Mouse (Mus musculus) embryonic facial prominence, embryonic 14.5 days (tissue): ENCODE data around the gene Zc3h15. TPM values are rescaled to one million over a fixed set of nuclear protein-coding genes. Genes with fewer than 3 reads are reported as not detected.
"Not testable (repeated sequence)": the region's sequence is repeated elsewhere in the genome, so short reads cannot be mapped to it uniquely, and the experiment has no call there.

ENCODE experiments used
- ATAC-seq: fragments of 200-750 bp; cut with Nextera tagmentation; 2 replicates; pipeline ENCODE4 v1.8.0; 2017; ENCODE audit warnings: low read depth, moderate number of reproducible peaks, moderate TSS enrichment
- DNase-seq: peaks from one replicate; pipeline ENCODE4 v3.0.0-alpha.2; 2015; ENCODE audit warnings: low spot score
- H3K27ac ChIP-seq: fragments of 300-500 bp; sonication (generic); replicated peaks from 2 replicates; pipeline ENCODE4 v1.5.1; 2014; ENCODE audit warnings: low read depth, mild to moderate bottlenecking, low read length, moderate library complexity
- H3K27me3 ChIP-seq: fragments of 300-500 bp; sonication (generic); replicated peaks from 2 replicates; pipeline ENCODE4 v1.6.1; 2014; ENCODE audit warnings: low read length; ENCODE audit not compliant: control insufficient read depth, insufficient read depth
- H3K36me3 ChIP-seq: fragments of 300-500 bp; sonication (generic); 2 replicates; pipeline ENCODE4 v1.6.1; 2014; ENCODE audit warnings: low read length, mixed read lengths; ENCODE audit not compliant: control insufficient read depth, insufficient read depth
- H3K4me1 ChIP-seq: fragments of 300-500 bp; sonication (generic); 2 replicates; pipeline ENCODE4 v1.6.1; 2014; ENCODE audit warnings: antibody characterized with exemption, low read length; ENCODE audit not compliant: control insufficient read depth, insufficient read depth
- H3K4me2 ChIP-seq: fragments of 300-500 bp; sonication (generic); 2 replicates; pipeline ENCODE4 v1.6.1; 2014; ENCODE audit warnings: low read depth, mild to moderate bottlenecking, low read length, moderate library complexity, mixed read lengths
- H3K4me3 ChIP-seq: fragments of 300-500 bp; sonication (generic); 2 replicates; pipeline ENCODE4 v1.5.1; 2014; ENCODE audit warnings: low read depth, mild to moderate bottlenecking, low read length
- H3K9ac ChIP-seq: fragments of 300-500 bp; sonication (generic); 2 replicates; pipeline ENCODE4 v1.6.1; 2014; ENCODE audit warnings: low read depth, mild to moderate bottlenecking, low read length, moderate library complexity, mixed read lengths
- H3K9me3 ChIP-seq: fragments of 300-500 bp; sonication (generic); 2 replicates; pipeline ENCODE4 v1.6.1; 2016; ENCODE audit warnings: low read length; ENCODE audit not compliant: control insufficient read depth
- WGBS: fragments of 180-500 bp; shearing (Covaris S2); extraction: QIAGEN DNeasy Blood & Tissue Kit; methylation state at CpG from one replicate; pipeline ENCODE4 v1.1.7; 2014; 5-methylcytosine and 5-hydroxymethylcytosine counted together
- polyA plus RNA-seq: library from polyadenylated mRNA; unstranded; fragments of >200 nt; fragmentation: Nextera tagmentation; extraction: Ambion mirVana; gene quantifications from 2 replicates; pipeline ENCODE4 v1.2.1, GENCODE M21; 2014

Zc3h15 gene
- polyA plus RNA-seq, 1 experiment from 2014 or later, result 130 TPM

- Histone ChIP-seq H3K9me3 (no peaks in the 10 kb centered on the region), H3K27me3 (no peaks in the 10 kb centered on the region), H3K4me3 (no peak overlapping the region), H3K9ac (no peak overlapping the region), H3K27ac (no peak overlapping the region), H3K4me1 (no peaks in the 10 kb centered on the region), H3K4me2 (no peak overlapping the region), H3K36me3 (no peaks in the 10 kb centered on the region)
- DNase-seq, result no peak
- 90% methylated on average over 6 of the region's 6 CpGs for WGBS
- no peak for ATAC-seq
These were observed 16.3 kb upstream of the Zc3h15 start for GRCm38 (mm10) chr2:83627932-83628331.

GRCm38 (mm10) chr2:83641993-83642392 lies 2.2 kb upstream of the Zc3h15 start:
- no peak for ATAC-seq
- no peak overlapping the region for H3K9ac ChIP-seq
- peaks cover 11% of the 10 kb centered on the region; the same call in 1 of the 2 replicates for H3K4me1 ChIP-seq
- no peak overlapping the region for H3K4me3 ChIP-seq
- whole genome bisulfite sequencing, result 80% methylated on average over 1 of the region's 1 CpGs
- DNase-seq, result no peak
- H3K27ac ChIP-seq, result no peak overlapping the region
- H3K36me3 ChIP-seq, result no peaks in the 10 kb centered on the region
- no peaks in the 10 kb centered on the region for H3K9me3 ChIP-seq
- H3K4me2 ChIP-seq, result no peak overlapping the region
- H3K27me3 ChIP-seq, result no peaks in the 10 kb centered on the region

GRCm38 (mm10) chr2:83648916-83649315 lies 4.7 kb downstream of the Zc3h15 start:
- H3K4me1 ChIP-seq, result peaks cover 11% of the 10 kb centered on the region; the same call in 1 of the 2 replicates
- H3K27ac ChIP-seq, result no peak overlapping the region
- H3K4me2 ChIP-seq, result no peak overlapping the region
- no peak overlapping the region for H3K9ac ChIP-seq
- DNase-seq (no peak), ATAC-seq (no peak)
- 77% methylated on average over 9 of the region's 9 CpGs for WGBS
- H3K27me3 ChIP-seq, result no peaks in the 10 kb centered on the region
- H3K4me3 ChIP-seq, result no peak overlapping the region
- peaks cover 17% of the 10 kb centered on the region for H3K36me3 ChIP-seq
- no peaks in the 10 kb centered on the region for H3K9me3 ChIP-seq

- Histone ChIP-seq H3K4me1 (no peaks in the 10 kb centered on the region), H3K9me3 (no peaks in the 10 kb centered on the region), H3K27ac (no peak overlapping the region), H3K4me2 (no peak overlapping the region), H3K9ac (no peak overlapping the region), H3K27me3 (no peaks in the 10 kb centered on the region), H3K4me3 (no peak overlapping the region), H3K36me3 (peaks cover 30% of the 10 kb centered on the region)
- DNase-seq (no peak), ATAC-seq (no peak)
These were observed 8.4 kb downstream of the Zc3h15 start for GRCm38 (mm10) chr2:83652606-83653005.

GRCm38 (mm10) chr2:83659279-83659678 lies 15.0 kb downstream of the Zc3h15 start:
- Histone ChIP-seq H3K9ac (no peak overlapping the region), H3K4me1 (no peaks in the 10 kb centered on the region), H3K27ac (no peak overlapping the region), H3K9me3 (no peaks in the 10 kb centered on the region), H3K4me2 (no peak overlapping the region), H3K4me3 (no peak overlapping the region), H3K36me3 (peaks cover 60% of the 10 kb centered on the region), H3K27me3 (no peaks in the 10 kb centered on the region)
- no peak for DNase-seq
- 78% methylated on average over 3 of the region's 3 CpGs for WGBS
- no peak for ATAC-seq

DNA sequence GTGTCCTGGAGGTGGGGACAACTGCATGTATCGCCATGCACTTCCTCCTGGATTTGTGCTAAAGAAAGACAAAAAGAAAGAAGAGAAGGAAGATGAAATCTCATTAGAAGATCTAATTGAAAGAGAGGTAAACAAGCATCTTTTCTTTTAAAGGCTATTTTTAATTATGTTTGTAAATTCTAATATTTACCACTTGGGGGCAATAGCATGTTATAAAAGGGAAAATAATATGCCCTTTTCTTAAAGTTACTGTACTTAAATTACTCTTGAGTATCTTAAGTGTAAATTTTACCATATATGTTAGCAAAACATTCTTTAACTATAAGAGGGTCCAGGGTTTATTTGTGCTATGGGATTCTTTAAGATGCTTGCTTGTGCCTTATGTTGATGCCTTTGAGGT lies 15.9 kb downstream of the Zc3h15 start:
- no peak overlapping the region for H3K27ac ChIP-seq
- H3K9me3 ChIP-seq, result no peaks in the 10 kb centered on the region
- H3K9ac ChIP-seq, result no peak overlapping the region
- H3K27me3 ChIP-seq, result no peaks in the 10 kb centered on the region
- no peaks in the 10 kb centered on the region for H3K4me1 ChIP-seq
- WGBS, result 79% methylated on average over 1 of the region's 1 CpGs
- DNase-seq (no peak), ATAC-seq (no peak)
- no peak overlapping the region for H3K4me2 ChIP-seq
- no peak overlapping the region for H3K4me3 ChIP-seq
- peaks cover 61% of the 10 kb centered on the region for H3K36me3 ChIP-seq

GRCm38 (mm10) chr2:83661351-83661750 lies 17.1 kb downstream of the Zc3h15 start:
- no peak overlapping the region for H3K27ac ChIP-seq
- H3K36me3 ChIP-seq, result peaks cover 59% of the 10 kb centered on the region
- H3K4me2 ChIP-seq, result no peak overlapping the region
- no peaks in the 10 kb centered on the region for H3K27me3 ChIP-seq
- ATAC-seq, result no peak
- H3K9me3 ChIP-seq, result no peaks in the 10 kb centered on the region
- 90% methylated on average over 6 of the region's 6 CpGs for WGBS
- DNase-seq, result no peak
- H3K4me1 ChIP-seq, result no peaks in the 10 kb centered on the region
- H3K9ac ChIP-seq, result no peak overlapping the region
- no peak overlapping the region for H3K4me3 ChIP-seq

- not testable (repeated sequence) for H3K4me3 ChIP-seq, H3K4me2 ChIP-seq, H3K9ac ChIP-seq, DNase-seq, H3K4me1 ChIP-seq, ATAC-seq, H3K27me3 ChIP-seq, H3K9me3 ChIP-seq, H3K27ac ChIP-seq
- 95% methylated on average over 2 of the region's 2 CpGs for WGBS
- peaks cover 60% of the 10 kb centered on the region for H3K36me3 ChIP-seq
These were observed 20.8 kb downstream of the Zc3h15 start for GRCm38 (mm10) chr2:83665051-83665450.

GRCm38 (mm10) chr2:83667430-83667829 lies 23.2 kb downstream of the Zc3h15 start:
- no peak for ATAC-seq
- Histone ChIP-seq H3K27ac (no peak overlapping the region), H3K9ac (no peak overlapping the region), H3K4me1 (no peaks in the 10 kb centered on the region), H3K9me3 (no peaks in the 10 kb centered on the region), H3K4me2 (no peak overlapping the region), H3K4me3 (no peak overlapping the region), H3K27me3 (no peaks in the 10 kb centered on the region), H3K36me3 (peaks cover 52% of the 10 kb centered on the region)
- WGBS, result 87% methylated on average over 2 of the region's 2 CpGs
- DNase-seq, result no peak
